Mouse (Mus musculus): ENCODE results near the gene Mroh2a. TPM values are rescaled to one million over a fixed set of nuclear protein-coding genes. Genes with fewer than 3 reads are reported as not detected.

Gene Mroh2a
- polyA plus RNA-seq, 1 experiment, result not detected

- no peak for TF ChIP-seq POLR2A (IDR thresholded peaks at IDR 0.05; ENCODE audit: insufficient read depth, low read depth, low read length)
- no peak for TF ChIP-seq CTCF (IDR thresholded peaks at IDR 0.05; ENCODE audit: insufficient read depth, low read depth, low read length)
- H3K4me3 ChIP-seq (ENCODE audit: insufficient read depth, low read depth, low read length), result no peak overlapping the region
- no peaks in the 10 kb centered on the region for H3K4me1 ChIP-seq (ENCODE audit: control insufficient read depth, insufficient read depth, low read length)
- no peak overlapping the region for H3K27ac ChIP-seq (ENCODE audit: insufficient read depth, low read depth, low read length)
- 64% methylated on average over 4 of the region's 4 CpGs for whole genome bisulfite sequencing
Observed at GRCm38 (mm10) chr1:88298686-88299528, 72.1 kb downstream of the Mroh2a start.

GRCm38 (mm10) chr1:88299529-88299945 lies 72.8 kb downstream of the Mroh2a start:
- TF ChIP-seq CTCF (IDR thresholded peaks at IDR 0.05; ENCODE audit: insufficient read depth, low read depth, low read length) (no peak), POLR2A (IDR thresholded peaks at IDR 0.05; ENCODE audit: insufficient read depth, low read depth, low read length) (no peak)
- Histone ChIP-seq H3K27ac (ENCODE audit: insufficient read depth, low read depth, low read length) (no peak overlapping the region), H3K4me1 (ENCODE audit: control insufficient read depth, insufficient read depth, low read length) (no peaks in the 10 kb centered on the region), H3K4me3 (ENCODE audit: insufficient read depth, low read depth, low read length) (no peak overlapping the region)
- 83% methylated on average over 2 of the region's 2 CpGs for WGBS

DNA sequence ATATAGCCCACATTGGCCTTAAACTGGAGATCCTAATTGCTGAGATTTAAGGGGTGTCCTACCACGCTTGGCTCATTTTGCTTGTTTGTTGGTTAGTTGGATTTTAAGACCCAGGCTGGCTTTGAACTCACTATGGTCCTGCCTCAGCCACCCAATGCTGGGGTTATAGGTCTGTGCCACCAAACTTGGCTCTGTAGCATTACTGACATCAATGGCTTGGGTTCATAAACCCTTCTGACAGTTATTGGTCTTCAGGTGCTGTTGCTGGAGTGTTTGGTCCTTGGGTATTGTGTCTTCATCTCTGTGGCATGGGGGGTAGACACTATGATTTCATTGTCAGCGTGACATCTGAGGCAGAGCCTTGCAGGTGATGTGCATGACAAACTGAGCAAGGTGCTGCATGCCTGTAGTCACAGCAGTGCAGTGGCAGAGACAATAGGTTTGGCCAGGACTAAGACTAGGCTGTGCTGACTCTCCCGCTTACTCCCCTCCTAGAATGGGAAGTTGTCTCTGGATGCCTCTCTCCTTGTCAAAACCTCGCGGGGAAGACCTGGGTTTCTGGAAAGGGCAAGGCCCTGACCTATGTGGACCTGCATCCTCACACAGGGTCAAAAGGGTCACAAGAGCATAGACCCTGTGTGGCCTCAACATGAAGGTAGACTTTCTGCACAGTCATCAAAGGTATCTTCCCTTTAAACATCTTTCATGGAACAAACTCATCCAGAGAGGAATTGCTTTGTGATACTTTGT lies 73.7 kb downstream of the Mroh2a start:
- Histone ChIP-seq H3K4me3 (ENCODE audit: insufficient read depth, low read depth, low read length) (no peak overlapping the region), H3K4me1 (ENCODE audit: control insufficient read depth, insufficient read depth, low read length) (no peaks in the 10 kb centered on the region), H3K27ac (ENCODE audit: insufficient read depth, low read depth, low read length) (no peak overlapping the region)
- WGBS, result 44% methylated on average over 5 of the region's 5 CpGs
- TF ChIP-seq CTCF (IDR thresholded peaks at IDR 0.05; ENCODE audit: insufficient read depth, low read depth, low read length) (no peak), POLR2A (IDR thresholded peaks at IDR 0.05; ENCODE audit: insufficient read depth, low read depth, low read length) (no peak)

GRCm38 (mm10) chr1:88301121-88302014 lies 74.6 kb downstream of the Mroh2a start:
- TF ChIP-seq POLR2A (IDR thresholded peaks at IDR 0.05; ENCODE audit: insufficient read depth, low read depth, low read length) (no peak), CTCF (IDR thresholded peaks at IDR 0.05; ENCODE audit: insufficient read depth, low read depth, low read length) (no peak)
- no peak overlapping the region for H3K27ac ChIP-seq (ENCODE audit: insufficient read depth, low read depth, low read length)
- no peak overlapping the region for H3K4me3 ChIP-seq (ENCODE audit: insufficient read depth, low read depth, low read length)
- H3K4me1 ChIP-seq (ENCODE audit: control insufficient read depth, insufficient read depth, low read length), result no peaks in the 10 kb centered on the region
- WGBS, result 72% methylated on average over 9 of the region's 9 CpGs

GRCm38 (mm10) chr1:88302057-88302740 lies 75.4 kb downstream of the Mroh2a start:
- 64% methylated on average over 14 of the region's 14 CpGs for WGBS
- Histone ChIP-seq H3K27ac (ENCODE audit: insufficient read depth, low read depth, low read length) (no peak overlapping the region), H3K4me1 (ENCODE audit: control insufficient read depth, insufficient read depth, low read length) (no peaks in the 10 kb centered on the region), H3K4me3 (ENCODE audit: insufficient read depth, low read depth, low read length) (no peak overlapping the region)
- no peak for TF ChIP-seq POLR2A (IDR thresholded peaks at IDR 0.05; ENCODE audit: insufficient read depth, low read depth, low read length)
- TF ChIP-seq CTCF (IDR thresholded peaks at IDR 0.05; ENCODE audit: insufficient read depth, low read depth, low read length), result no peak

- WGBS, result 63% methylated on average over 6 of the region's 6 CpGs
- no peak for TF ChIP-seq POLR2A (IDR thresholded peaks at IDR 0.05; ENCODE audit: insufficient read depth, low read depth, low read length)
- TF ChIP-seq CTCF (IDR thresholded peaks at IDR 0.05; ENCODE audit: insufficient read depth, low read depth, low read length), result no peak
- Histone ChIP-seq H3K4me3 (ENCODE audit: insufficient read depth, low read depth, low read length) (no peak overlapping the region), H3K27ac (ENCODE audit: insufficient read depth, low read depth, low read length) (no peak overlapping the region), H3K4me1 (ENCODE audit: control insufficient read depth, insufficient read depth, low read length) (no peaks in the 10 kb centered on the region)
Observed at GRCm38 (mm10) chr1:88303762-88304161, 77.0 kb downstream of the Mroh2a start.

DNA sequence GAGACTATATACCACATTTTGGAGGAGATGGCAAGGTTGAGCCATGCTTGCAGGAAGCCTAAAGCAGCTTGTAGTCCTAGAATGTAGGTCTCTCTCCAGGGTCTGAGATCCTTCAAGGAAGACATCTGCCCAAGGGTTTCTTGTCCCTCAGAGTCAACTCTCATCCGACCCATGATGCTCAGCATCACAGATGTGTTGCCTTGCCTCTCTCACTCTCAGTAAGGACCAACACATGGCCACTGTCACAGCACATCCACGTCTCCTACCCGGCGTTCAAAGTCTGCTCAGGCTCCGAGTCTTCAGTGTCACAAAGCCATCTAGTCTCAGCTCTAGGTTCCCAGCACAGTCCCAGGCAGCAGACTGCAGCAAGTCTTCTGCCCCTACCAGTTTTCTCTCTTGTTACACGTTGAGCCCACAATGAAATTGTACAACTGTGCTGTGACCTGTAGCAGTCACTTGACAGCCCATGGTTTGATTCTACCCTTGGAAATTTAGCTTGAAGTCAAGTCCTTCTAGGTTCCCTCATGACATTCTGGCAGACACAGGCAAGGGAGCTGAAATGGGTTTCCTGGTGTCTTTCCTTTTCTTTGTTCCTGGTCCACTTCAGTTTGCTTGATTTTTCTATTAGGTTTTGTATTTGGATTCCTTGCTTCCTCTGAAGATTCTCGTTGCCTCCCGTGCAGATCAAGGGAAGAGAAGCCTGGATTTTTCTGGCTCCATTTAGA lies 77.6 kb downstream of the Mroh2a start:
- TF ChIP-seq POLR2A (IDR thresholded peaks at IDR 0.05; ENCODE audit: insufficient read depth, low read depth, low read length), result no peak
- TF ChIP-seq CTCF (IDR thresholded peaks at IDR 0.05; ENCODE audit: insufficient read depth, low read depth, low read length), result no peak
- 61% methylated on average over 8 of the region's 8 CpGs for WGBS
- no peak overlapping the region for H3K27ac ChIP-seq (ENCODE audit: insufficient read depth, low read depth, low read length)

More for the DNA sequence above, 77.6 kb downstream of the Mroh2a start:
- Histone ChIP-seq H3K4me3 (ENCODE audit: insufficient read depth, low read depth, low read length) (no peak overlapping the region), H3K4me1 (ENCODE audit: control insufficient read depth, insufficient read depth, low read length) (no peaks in the 10 kb centered on the region)

Measured in olfactory bulb, adult 2 months (tissue).